Mouse (Mus musculus) small intestine, adult 2 months (tissue): ENCODE data around the gene Mecom. TPM values are rescaled to one million over a fixed set of nuclear protein-coding genes. Genes with fewer than 3 reads are reported as not detected.

ENCODE experiments used
- H3K27ac ChIP-seq: fragments of 200-500 bp; 2 replicates; pipeline ENCODE4 v1.5.1; 2012; ENCODE audit warnings: low read depth, low read length, control low read depth, inconsistent platforms; ENCODE audit not compliant: insufficient read depth
- H3K27me3 ChIP-seq: fragments of 200-500 bp; 2 replicates; pipeline ENCODE4 v1.6.1; 2012; ENCODE audit warnings: mild to moderate bottlenecking, moderate library complexity, low read length, inconsistent platforms; ENCODE audit not compliant: control insufficient read depth, insufficient read depth
- H3K36me3 ChIP-seq: fragments of 200-500 bp; 2 replicates; pipeline ENCODE4 v1.6.1; 2012; ENCODE audit warnings: mild to moderate bottlenecking, low read length, control low read depth, inconsistent platforms; ENCODE audit not compliant: control insufficient read depth, insufficient read depth
- H3K4me1 ChIP-seq: fragments of 200-500 bp; 2 replicates; pipeline ENCODE4 v1.6.1; 2012; ENCODE audit warnings: low read length, inconsistent platforms, mixed read lengths; ENCODE audit not compliant: control insufficient read depth, insufficient read depth, insufficient read length
- H3K4me3 ChIP-seq: fragments of 200-500 bp; 2 replicates; pipeline ENCODE4 v1.5.1; 2012; ENCODE audit warnings: low read depth, mild to moderate bottlenecking, control low read depth, inconsistent platforms, low read length, moderate library complexity
- CTCF ChIP-seq: fragments of 200-500 bp; IDR thresholded peaks from 2 replicates; pipeline ENCODE4 v1.5.1; 2012; ENCODE audit warnings: low read depth, mild to moderate bottlenecking, control low read depth, inconsistent platforms, low read length, moderate library complexity, mixed read lengths; ENCODE audit not compliant: insufficient replicate concordance, insufficient read length; ENCODE audit errors: extremely low read depth
- POLR2A ChIP-seq: fragments of 200-500 bp; IDR thresholded peaks from 2 replicates; pipeline ENCODE4 v1.6.1; 2012; ENCODE audit warnings: low read depth, mild to moderate bottlenecking, control low read depth, inconsistent platforms, low read length, moderate library complexity
- WGBS: fragments of 180-500 bp; shearing (Covaris S2); methylation state at CpG from one replicate; pipeline ENCODE4 v1.1.7; 2018; 5-methylcytosine and 5-hydroxymethylcytosine counted together
- polyA plus RNA-seq: library from polyadenylated mRNA; depleted of rRNA; stranded (reverse); fragments of >200 nt; gene quantifications from 2 replicates; pipeline ENCODE4 v1.2.3, GENCODE M21; 2012

Gene Mecom
- polyA plus RNA-seq, 1 experiment = 2.8 TPM

GRCm38 (mm10) chr3:30059615-30060014, 488.2 kb downstream of the Mecom start:
- TF ChIP-seq POLR2A (no peak), CTCF (no peak)
- no peaks in the 10 kb centered on the region for H3K36me3 ChIP-seq
- no peaks in the 10 kb centered on the region for H3K4me1 ChIP-seq
- H3K4me3 ChIP-seq = no peak overlapping the region
- WGBS = 79% methylated on average over 4 of the region's 4 CpGs
- H3K27me3 ChIP-seq = no peaks in the 10 kb centered on the region
- H3K27ac ChIP-seq = no peak overlapping the region

DNA sequence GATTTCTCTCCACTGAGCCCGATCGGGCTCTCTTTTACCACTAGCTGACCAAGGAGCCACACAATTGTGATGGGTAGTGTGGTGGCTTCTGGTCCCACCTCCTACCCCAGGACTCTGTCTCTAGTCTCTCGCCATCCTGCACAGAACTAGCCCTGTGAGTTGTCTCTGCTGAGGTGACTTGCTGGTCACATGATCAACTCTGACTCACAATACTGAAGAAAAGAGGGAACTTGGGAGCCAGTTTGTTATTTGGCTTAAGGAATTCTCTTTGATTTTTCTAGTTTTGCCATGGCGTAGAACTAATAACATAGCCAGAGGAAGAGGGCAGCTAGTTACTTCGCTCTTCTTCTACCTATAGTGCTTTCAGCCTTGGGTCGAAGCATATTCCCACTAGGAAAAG, 496.5 kb downstream of the Mecom start:
- Histone ChIP-seq H3K36me3 (no peaks in the 10 kb centered on the region), H3K4me3 (no peak overlapping the region), H3K4me1 (peaks cover 9% of the 10 kb centered on the region; the same call in 1 of the 2 replicates), H3K27me3 (no peaks in the 10 kb centered on the region), H3K27ac (no peak overlapping the region)
- TF ChIP-seq CTCF (no peak), POLR2A (no peak)
- 83% methylated on average over 6 of the region's 6 CpGs for WGBS

GRCm38 (mm10) chr3:30050795-30051194, 497.0 kb downstream of the Mecom start:
- 29% methylated on average over 5 of the region's 5 CpGs for WGBS
- no peak overlapping the region for H3K27ac ChIP-seq
- no peaks in the 10 kb centered on the region for H3K27me3 ChIP-seq
- no peaks in the 10 kb centered on the region for H3K36me3 ChIP-seq
- H3K4me1 ChIP-seq = peaks cover 9% of the 10 kb centered on the region; the same call in 1 of the 2 replicates
- H3K4me3 ChIP-seq = no peak overlapping the region
- TF ChIP-seq POLR2A (no peak), CTCF (no peak)

DNA sequence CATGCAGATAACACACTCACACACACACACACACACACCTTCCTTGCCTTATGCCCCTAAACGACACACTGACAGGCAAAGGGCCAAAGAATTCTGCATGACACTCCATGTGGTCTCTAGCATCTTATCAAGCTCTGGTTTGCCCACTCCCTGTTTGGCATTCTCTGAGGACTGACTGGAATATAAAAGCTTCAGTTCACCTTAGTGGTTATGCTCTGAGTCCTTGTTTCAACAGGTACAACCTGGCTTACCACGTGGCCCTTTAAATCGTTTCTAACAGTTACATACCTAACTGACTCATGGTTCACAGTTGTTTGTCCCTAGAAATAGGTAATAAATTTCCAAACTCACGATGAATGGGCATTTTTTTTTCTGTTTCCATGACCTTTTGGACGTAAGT, 499.0 kb downstream of the Mecom start:
- no peaks in the 10 kb centered on the region for H3K27me3 ChIP-seq
- peak overlapping the region; percentile 76 for H3K27ac ChIP-seq
- TF ChIP-seq POLR2A (no peak), CTCF (no peak)
- H3K4me3 ChIP-seq = no peak overlapping the region
- WGBS = 27% methylated on average over 5 of the region's 5 CpGs
- H3K4me1 ChIP-seq = peaks cover 9% of the 10 kb centered on the region; the same call in 1 of the 2 replicates
- H3K36me3 ChIP-seq = no peaks in the 10 kb centered on the region

DNA sequence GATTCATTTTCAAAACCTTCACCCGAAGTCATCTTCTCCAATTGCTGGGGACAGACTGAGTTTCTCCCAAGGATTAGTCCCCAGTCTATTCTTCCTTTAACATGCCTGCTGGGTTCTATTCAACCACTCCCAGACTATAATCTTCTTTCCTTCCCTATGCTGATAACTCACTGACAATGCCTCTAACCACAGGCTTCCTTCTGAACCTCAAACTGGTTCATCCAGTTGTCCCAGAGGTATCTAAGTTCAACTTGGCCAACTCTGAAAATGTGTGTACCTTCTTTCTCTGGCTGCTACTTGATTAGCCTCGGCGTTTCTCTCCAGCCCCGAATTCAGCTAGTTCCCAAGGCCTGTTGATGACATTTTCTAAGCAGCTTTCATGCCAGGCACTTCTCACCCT, 499.7 kb downstream of the Mecom start:
- Histone ChIP-seq H3K36me3 (no peaks in the 10 kb centered on the region), H3K27ac (peak overlapping the region; percentile 76), H3K4me3 (no peak overlapping the region), H3K27me3 (no peaks in the 10 kb centered on the region), H3K4me1 (peaks cover 9% of the 10 kb centered on the region; the same call in 1 of the 2 replicates)
- whole genome bisulfite sequencing = 33% methylated on average over 4 of the region's 4 CpGs
- TF ChIP-seq CTCF = no peak
- TF ChIP-seq POLR2A = no peak

DNA sequence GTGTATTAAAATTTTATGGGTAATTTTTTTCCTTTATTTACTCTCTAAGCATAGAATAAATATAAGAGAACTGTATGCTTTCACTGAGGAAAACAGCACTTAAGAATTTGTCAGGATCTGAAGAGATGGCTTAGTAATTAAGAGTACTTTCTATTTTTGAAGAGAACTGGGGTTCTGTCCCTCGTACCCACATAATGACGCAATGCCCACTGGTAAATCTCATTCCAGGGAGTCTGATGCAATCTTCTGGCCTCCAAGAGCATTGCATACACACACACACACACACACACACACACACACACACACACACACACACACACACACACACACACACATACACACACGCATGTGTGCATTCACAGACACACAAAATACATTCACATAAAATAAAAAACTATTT, 504.3 kb downstream of the Mecom start:
- H3K36me3 ChIP-seq = no peaks in the 10 kb centered on the region
- 82% methylated on average over 3 of the region's 3 CpGs for WGBS
- no peak overlapping the region for H3K4me3 ChIP-seq
- peaks cover 3% of the 10 kb centered on the region; the same call in 1 of the 2 replicates for H3K4me1 ChIP-seq
- TF ChIP-seq POLR2A (no peak), CTCF (no peak)
- no peak overlapping the region for H3K27ac ChIP-seq
- H3K27me3 ChIP-seq = no peaks in the 10 kb centered on the region

DNA sequence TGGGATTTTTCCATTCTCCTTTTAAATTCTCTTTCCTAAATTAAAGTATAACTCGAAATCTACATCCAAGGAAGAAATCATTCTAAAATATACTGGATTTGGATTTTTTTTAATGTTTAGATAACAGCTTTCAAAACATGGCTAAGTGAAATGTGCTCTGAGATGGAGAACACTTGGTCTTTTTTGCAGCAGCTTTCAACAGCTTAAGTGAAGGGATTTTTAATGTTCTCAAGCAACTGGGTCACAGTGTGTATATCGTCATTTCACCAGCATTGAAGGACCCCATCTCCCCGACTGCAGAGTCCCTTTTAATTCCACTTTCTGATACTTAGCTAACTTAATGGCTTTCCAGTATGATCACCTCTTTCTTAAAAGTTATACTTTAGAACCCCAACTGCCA, 509.3 kb downstream of the Mecom start:
- 59% methylated on average over 3 of the region's 3 CpGs for WGBS
- H3K27me3 ChIP-seq = no peaks in the 10 kb centered on the region
- no peak for TF ChIP-seq POLR2A
- TF ChIP-seq CTCF = no peak
- no peaks in the 10 kb centered on the region for H3K36me3 ChIP-seq
- H3K4me3 ChIP-seq = no peak overlapping the region
- H3K4me1 ChIP-seq = no peaks in the 10 kb centered on the region
- no peak overlapping the region for H3K27ac ChIP-seq
